Mouse (Mus musculus) stomach, postnatal 0 days (tissue): ENCODE measurements at regions not wholly inside any gene's neighbourhood (a gene's known extent, or its start where the extent isn't known, plus 50 kb on each side); places are given as distances from the start of the nearest gene placed in this dataset.

Experiments used
- ATAC-seq: fragments of 200-750 bp; cut with Nextera tagmentation; 2 replicates; pipeline ENCODE4 v1.8.0; 2017; ENCODE audit not compliant: low FRiP score, low TSS enrichment
- DNase-seq: peaks from one replicate; pipeline ENCODE4 v3.0.0-alpha.2; 2016; ENCODE audit warnings: low spot score
- H3K27ac ChIP-seq: fragments of 300-500 bp; sonication (generic); replicated peaks from 2 replicates; pipeline ENCODE4 v1.5.1; 2014; ENCODE audit warnings: mild to moderate bottlenecking, control low read depth
- H3K27me3 ChIP-seq: fragments of 300-500 bp; sonication (generic); 2 replicates; pipeline ENCODE4 v1.6.1; 2014; ENCODE audit warnings: low read length; ENCODE audit not compliant: control insufficient read depth, insufficient read depth
- H3K36me3 ChIP-seq: fragments of 300-500 bp; sonication (generic); 2 replicates; pipeline ENCODE4 v1.6.1; 2014; ENCODE audit warnings: low read length, mixed read lengths; ENCODE audit not compliant: control insufficient read depth, insufficient read depth
- H3K4me1 ChIP-seq: fragments of 300-500 bp; sonication (generic); replicated peaks from 2 replicates; pipeline ENCODE4 v1.6.1; 2014; ENCODE audit warnings: antibody characterized with exemption; ENCODE audit not compliant: control insufficient read depth, insufficient read depth
- H3K4me2 ChIP-seq: fragments of 300-500 bp; sonication (generic); replicated peaks from 2 replicates; pipeline ENCODE4 v1.6.1; 2014; ENCODE audit warnings: low read depth, mild to moderate bottlenecking, control low read depth, moderate library complexity
- H3K4me3 ChIP-seq: fragments of 300-500 bp; sonication (generic); 2 replicates; pipeline ENCODE4 v1.5.1; 2014; ENCODE audit warnings: low read depth, low read length, control low read depth
- H3K9ac ChIP-seq: fragments of 300-500 bp; sonication (generic); 2 replicates; pipeline ENCODE4 v1.6.1; 2014; ENCODE audit warnings: mild to moderate bottlenecking, low read length, control low read depth, mixed read lengths
- H3K9me3 ChIP-seq: fragments of 300-500 bp; sonication (generic); 2 replicates; pipeline ENCODE4 v1.6.1; 2016; ENCODE audit warnings: low read length; ENCODE audit not compliant: control insufficient read depth
- CTCF ChIP-seq: IDR thresholded peaks from 2 replicates; pipeline ENCODE4 v1.5.1; 2016; ENCODE audit warnings: antibody characterized with exemption, low read depth, mild to moderate bottlenecking, moderate library complexity
- EP300 ChIP-seq: optimal IDR thresholded peaks from 2 replicates; pipeline ENCODE3; 2016; ENCODE audit warnings: antibody characterized with exemption
- WGBS: fragments of 180-500 bp; shearing (Covaris S2); extraction: QIAGEN DNeasy Blood & Tissue Kit; methylation state at CpG from one replicate; pipeline ENCODE4 v1.1.7; 2014; 5-methylcytosine and 5-hydroxymethylcytosine counted together

DNA sequence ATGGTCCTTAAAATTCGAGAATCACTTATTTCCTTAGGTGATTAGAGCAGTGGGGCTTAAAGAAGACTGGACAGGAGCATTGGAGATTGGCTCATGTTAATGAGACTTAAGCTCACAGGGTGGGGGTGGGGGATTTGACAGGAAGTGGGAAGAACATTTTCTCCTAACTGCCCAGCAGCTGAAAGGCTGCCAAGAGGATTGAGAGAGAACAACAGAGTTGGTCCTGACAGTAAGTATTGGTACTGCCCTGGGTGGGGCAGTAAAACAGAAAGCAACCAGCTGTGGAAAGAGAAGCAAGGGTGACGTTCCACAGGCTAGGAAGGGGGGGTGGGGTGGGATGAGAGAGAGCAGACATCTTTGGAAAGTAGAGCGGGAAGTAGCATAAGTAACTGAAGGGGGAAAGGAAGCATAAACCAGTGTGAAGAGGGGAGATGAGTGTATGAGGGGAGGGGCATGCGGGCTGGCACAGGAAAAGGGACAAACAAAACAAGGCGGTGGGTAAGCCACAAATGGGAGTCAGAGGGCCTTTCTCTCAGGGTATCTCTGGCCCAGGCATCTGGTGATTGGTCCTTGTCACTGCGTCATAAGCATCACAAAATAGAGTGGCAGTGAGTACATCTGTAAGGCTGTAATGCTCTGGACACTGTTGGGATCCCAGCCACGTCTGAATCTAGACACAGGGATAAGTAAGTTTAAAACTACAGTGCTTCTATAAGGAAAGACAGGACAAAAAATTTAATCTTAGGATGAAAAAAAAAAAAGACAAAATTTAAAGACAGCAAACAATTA, 125.0 kb upstream of the Tnp1 start:
- Histone ChIP-seq H3K4me3 (no peak overlapping the region), H3K36me3 (no peaks in the 10 kb centered on the region), H3K4me2 (no peak overlapping the region), H3K9ac (no peak overlapping the region), H3K27ac (no peak overlapping the region), H3K4me1 (0 out of 2 replicates have a peak, but pooled peaks cover 4% of the 10 kb centered on the region), H3K27me3 (no peaks in the 10 kb centered on the region), H3K9me3 (no peaks in the 10 kb centered on the region)
- no peak for DNase-seq
- no peak for ATAC-seq
- WGBS, result 49% methylated on average over 7 of the region's 7 CpGs
- TF ChIP-seq CTCF (no peak), EP300 (no peak)

GRCm38 (mm10) chr1:73130215-73130861, 114.6 kb upstream of the Tnp1 start:
- 88% methylated on average over 4 of the region's 4 CpGs for WGBS
- Histone ChIP-seq H3K27ac (no peak overlapping the region), H3K9me3 (no peaks in the 10 kb centered on the region), H3K27me3 (no peaks in the 10 kb centered on the region), H3K4me1 (no peaks in the 10 kb centered on the region), H3K4me3 (no peak overlapping the region), H3K9ac (no peak overlapping the region), H3K36me3 (no peaks in the 10 kb centered on the region), H3K4me2 (no peak overlapping the region)
- TF ChIP-seq EP300 (no peak), CTCF (no peak)
- DNase-seq (no peak), ATAC-seq (no peak)

DNA sequence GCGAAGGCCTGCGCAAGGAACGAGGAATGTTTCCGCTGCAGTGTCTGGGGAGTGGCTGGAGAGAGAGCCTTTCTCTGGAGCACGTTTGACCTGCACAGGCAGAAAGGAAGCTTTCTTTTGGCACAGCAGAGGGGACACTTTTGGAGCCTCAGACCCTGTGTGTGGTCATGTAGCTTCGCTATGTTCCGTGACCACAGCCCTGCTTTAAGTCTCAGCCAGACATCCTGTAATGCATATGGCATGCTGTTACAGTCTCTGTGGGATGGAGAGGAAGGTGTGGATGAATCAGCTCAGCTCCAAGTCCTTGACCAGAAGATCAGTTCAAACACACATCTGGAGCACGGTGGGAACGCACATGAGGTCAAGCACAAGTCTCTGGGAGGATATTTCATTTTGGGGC, 107.3 kb upstream of the Tnp1 start:
- H3K4me3 ChIP-seq, result no peak overlapping the region
- H3K9ac ChIP-seq, result no peak overlapping the region
- H3K27ac ChIP-seq, result no peak overlapping the region
- H3K36me3 ChIP-seq, result no peaks in the 10 kb centered on the region
- no peak for TF ChIP-seq EP300
- TF ChIP-seq CTCF, result no peak
- H3K9me3 ChIP-seq, result no peaks in the 10 kb centered on the region
- no peak for DNase-seq
- WGBS, result 79% methylated on average over 9 of the region's 9 CpGs
- no peaks in the 10 kb centered on the region for H3K27me3 ChIP-seq
- no peak overlapping the region for H3K4me2 ChIP-seq
- ATAC-seq, result no peak
- H3K4me1 ChIP-seq, result no peaks in the 10 kb centered on the region

GRCm38 (mm10) chr1:73118661-73119060, 103.0 kb upstream of the Tnp1 start:
- 43% methylated on average over 6 of the region's 6 CpGs for WGBS
- Histone ChIP-seq H3K9ac (no peak overlapping the region), H3K4me1 (no peaks in the 10 kb centered on the region), H3K27ac (no peak overlapping the region), H3K4me2 (no peak overlapping the region), H3K36me3 (no peaks in the 10 kb centered on the region), H3K4me3 (no peak overlapping the region), H3K9me3 (no peaks in the 10 kb centered on the region), H3K27me3 (no peaks in the 10 kb centered on the region)
- TF ChIP-seq CTCF, result no peak
- no peak for ATAC-seq
- no peak for DNase-seq

DNA sequence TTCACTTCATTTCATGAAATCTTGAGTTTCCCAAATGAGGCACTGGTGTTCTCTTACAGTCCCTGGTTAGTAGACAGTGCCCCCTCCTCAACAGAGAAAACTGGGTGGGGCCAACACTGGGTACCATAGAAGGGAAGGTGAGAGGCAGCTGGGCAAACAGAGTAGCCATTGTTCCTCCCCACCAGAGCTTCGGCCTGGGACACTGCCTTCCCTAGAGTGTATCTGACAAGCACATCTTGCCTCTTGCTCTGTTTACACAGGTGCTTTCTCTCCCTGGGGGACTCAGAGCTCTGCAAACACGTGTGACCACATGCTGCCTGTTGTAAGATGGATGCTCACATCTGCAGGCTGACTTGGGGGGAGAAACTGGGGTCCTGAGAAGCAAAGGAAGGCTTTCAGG, 100.8 kb upstream of the Tnp1 start:
- ATAC-seq (no peak), DNase-seq (no peak)
- TF ChIP-seq EP300, result no peak
- TF ChIP-seq CTCF, result no peak
- no peak overlapping the region for H3K4me3 ChIP-seq
- H3K9me3 ChIP-seq, result no peaks in the 10 kb centered on the region
- no peaks in the 10 kb centered on the region for H3K27me3 ChIP-seq
- no peak overlapping the region for H3K9ac ChIP-seq
- no peak overlapping the region for H3K4me2 ChIP-seq
- H3K36me3 ChIP-seq, result no peaks in the 10 kb centered on the region
- WGBS, result 29% methylated on average over 2 of the region's 2 CpGs
- no peak overlapping the region for H3K27ac ChIP-seq
- H3K4me1 ChIP-seq, result no peaks in the 10 kb centered on the region

- Histone ChIP-seq H3K27me3 (no peaks in the 10 kb centered on the region), H3K4me3 (no peak overlapping the region), H3K9me3 (no peaks in the 10 kb centered on the region), H3K4me2 (no peak overlapping the region), H3K36me3 (no peaks in the 10 kb centered on the region), H3K9ac (no peak overlapping the region), H3K27ac (no peak overlapping the region), H3K4me1 (no peaks in the 10 kb centered on the region)
- no peak for DNase-seq
- no peak for TF ChIP-seq CTCF
- no peak for TF ChIP-seq EP300
- WGBS, result 83% methylated on average over 5 of the region's 5 CpGs
- no peak for ATAC-seq
These were observed 100.1 kb upstream of the Tnp1 start for GRCm38 (mm10) chr1:73115854-73116253.
